Mouse (Mus musculus) cerebellum, adult 9-10 months (tissue): ENCODE data around the gene Gm2244.
"Not testable (repeated sequence)": the region's sequence is repeated elsewhere in the genome, so short reads cannot be mapped to it uniquely, and the experiment has no call there.

Source experiments
- DNase-seq: peaks from one replicate; pipeline ENCODE4 v3.0.0; 2022

The Gm2244 gene

GRCm38 (mm10) chr14:19549863-19550262 is at the start of gene Gm2244:
Gm2244 (minus strand) TSS chr14:19549963.
- not testable (repeated sequence) for DNase-seq

- not testable (repeated sequence) for DNase-seq
Observed at GRCm38 (mm10) chr14:19584804-19585667, 35.3 kb upstream of the Gm2244 start, which contains the start of gene Gm2237. Gm2237 (minus strand) TSS chr14:19585135.
